Mouse (Mus musculus): ENCODE measurements around the gene Anapc5. TPM values are rescaled to one million over a fixed set of nuclear protein-coding genes. Genes with fewer than 3 reads are reported as not detected.
A peak's percentile ranks its signal among the peaks of the same experiment; 100 is the strongest.

Gene Anapc5
- polyA plus RNA-seq, 1 experiment from 2014 or later, result 508 TPM

GRCm38 (mm10) chr5:122774743-122775611 lies 46.2 kb downstream of the Anapc5 start:
- H3K27me3 ChIP-seq, result no peaks in the 10 kb centered on the region
- H3K4me3 ChIP-seq, result no peak overlapping the region
- H3K36me3 ChIP-seq, result no peaks in the 10 kb centered on the region
- no peak for ATAC-seq (ENCODE audit: low FRiP score, low read depth)
- H3K9ac ChIP-seq, result no peak overlapping the region
- no peak overlapping the region for H3K4me2 ChIP-seq
- peaks cover 31% of the 10 kb centered on the region for H3K4me1 ChIP-seq (replicated peaks)
- no peaks in the 10 kb centered on the region for H3K9me3 ChIP-seq
- H3K27ac ChIP-seq (replicated peaks), result no peak overlapping the region
- WGBS, result 81% methylated on average over 28 of the region's 28 CpGs

GRCm38 (mm10) chr5:122773756-122774155 lies 47.4 kb downstream of the Anapc5 start:
- H3K4me1 ChIP-seq (replicated peaks), result peaks cover 28% of the 10 kb centered on the region
- no peak overlapping the region for H3K4me2 ChIP-seq
- H3K27me3 ChIP-seq, result no peaks in the 10 kb centered on the region
- H3K4me3 ChIP-seq, result no peak overlapping the region
- WGBS, result 84% methylated on average over 11 of the region's 11 CpGs
- H3K9ac ChIP-seq, result no peak overlapping the region
- H3K9me3 ChIP-seq, result no peaks in the 10 kb centered on the region
- H3K27ac ChIP-seq (replicated peaks), result no peak overlapping the region
- no peak for ATAC-seq (ENCODE audit: low FRiP score, low read depth)
- no peaks in the 10 kb centered on the region for H3K36me3 ChIP-seq

- Histone ChIP-seq H3K27ac (replicated peaks) (no peak overlapping the region), H3K4me2 (no peak overlapping the region), H3K4me3 (no peak overlapping the region), H3K9ac (no peak overlapping the region), H3K9me3 (no peaks in the 10 kb centered on the region), H3K36me3 (peaks cover 2% of the 10 kb centered on the region; the same call in 1 of the 2 replicates), H3K27me3 (no peaks in the 10 kb centered on the region), H3K4me1 (replicated peaks) (peaks cover 12% of the 10 kb centered on the region)
- no peak for ATAC-seq (ENCODE audit: low FRiP score, low read depth)
- WGBS, result 86% methylated on average over 9 of the region's 9 CpGs
These were observed 49.7 kb downstream of the Anapc5 start for GRCm38 (mm10) chr5:122771428-122771827.

- Histone ChIP-seq H3K9ac (no peak overlapping the region), H3K27ac (replicated peaks) (peak overlapping the region; percentile 70)
These were observed 50.3 kb downstream of the Anapc5 start for GRCm38 (mm10) chr5:122770806-122771261.

GRCm38 (mm10) chr5:122770304-122770703 lies 50.8 kb downstream of the Anapc5 start:
- no peak overlapping the region; the same call in 1 of the 2 replicates for H3K9ac ChIP-seq
- no peaks in the 10 kb centered on the region for H3K9me3 ChIP-seq
- WGBS, result 57% methylated on average over 7 of the region's 7 CpGs
- no peak for ATAC-seq (ENCODE audit: low FRiP score, low read depth)
- H3K36me3 ChIP-seq, result peaks cover 2% of the 10 kb centered on the region; the same call in 1 of the 2 replicates
- no peak overlapping the region for H3K4me3 ChIP-seq
- H3K4me1 ChIP-seq (replicated peaks), result peaks cover 12% of the 10 kb centered on the region
- no peak overlapping the region for H3K4me2 ChIP-seq
- no peaks in the 10 kb centered on the region for H3K27me3 ChIP-seq
- peak overlapping the region; percentile 70 for H3K27ac ChIP-seq (replicated peaks)

More at GRCm38 (mm10) chr5:122770806-122771261, 50.3 kb downstream of the Anapc5 start:
- H3K4me1 ChIP-seq (replicated peaks), result peaks cover 12% of the 10 kb centered on the region
- peaks cover 2% of the 10 kb centered on the region; the same call in 1 of the 2 replicates for H3K36me3 ChIP-seq
- WGBS, result 51% methylated on average over 10 of the region's 10 CpGs
- H3K4me3 ChIP-seq, result no peak overlapping the region
- no peaks in the 10 kb centered on the region for H3K27me3 ChIP-seq
- no peaks in the 10 kb centered on the region for H3K9me3 ChIP-seq
- 0 out of 2 replicates have a peak overlapping the region, but pooled peaks have one; percentile 5 for H3K4me2 ChIP-seq
- ATAC-seq (ENCODE audit: low FRiP score, low read depth), result peak; percentile 40; the same call in 1 of the 2 replicates

GRCm38 (mm10) chr5:122769101-122769568 lies 52.0 kb downstream of the Anapc5 start:
- Histone ChIP-seq H3K36me3 (peaks cover 2% of the 10 kb centered on the region; the same call in 1 of the 2 replicates), H3K4me1 (replicated peaks) (peaks cover 12% of the 10 kb centered on the region), H3K4me2 (no peak overlapping the region), H3K9me3 (no peaks in the 10 kb centered on the region), H3K9ac (no peak overlapping the region), H3K27ac (replicated peaks) (no peak overlapping the region), H3K27me3 (no peaks in the 10 kb centered on the region), H3K4me3 (no peak overlapping the region)
- ATAC-seq (ENCODE audit: low FRiP score, low read depth), result peak; percentile 42; the same call in 1 of the 2 replicates
- WGBS, result 83% methylated on average over 15 of the region's 15 CpGs

- H3K4me1 ChIP-seq (replicated peaks), result peaks cover 12% of the 10 kb centered on the region
- H3K27ac ChIP-seq (replicated peaks), result no peak overlapping the region
These were observed 53.9 kb downstream of the Anapc5 start for GRCm38 (mm10) chr5:122767283-122767682.

GRCm38 (mm10) chr5:122764032-122764464 lies 57.1 kb downstream of the Anapc5 start:
- no peak overlapping the region for H3K9ac ChIP-seq
- no peaks in the 10 kb centered on the region for H3K9me3 ChIP-seq
- no peak overlapping the region for H3K4me3 ChIP-seq
- no peaks in the 10 kb centered on the region for H3K4me1 ChIP-seq (replicated peaks)
- ATAC-seq (ENCODE audit: low FRiP score, low read depth), result no peak
- peaks cover 19% of the 10 kb centered on the region for H3K36me3 ChIP-seq
- H3K27me3 ChIP-seq, result no peaks in the 10 kb centered on the region
- no peak overlapping the region for H3K27ac ChIP-seq (replicated peaks)
- WGBS, result 64% methylated on average over 10 of the region's 10 CpGs
- H3K4me2 ChIP-seq, result no peak overlapping the region

More at GRCm38 (mm10) chr5:122767283-122767682, 53.9 kb downstream of the Anapc5 start:
- Histone ChIP-seq H3K4me2 (no peak overlapping the region), H3K4me3 (no peak overlapping the region), H3K9me3 (no peaks in the 10 kb centered on the region), H3K9ac (no peak overlapping the region), H3K27me3 (no peaks in the 10 kb centered on the region), H3K36me3 (peaks cover 12% of the 10 kb centered on the region)
- no peak for ATAC-seq (ENCODE audit: low FRiP score, low read depth)
- WGBS, result 89% methylated on average over 11 of the region's 11 CpGs

- H3K4me3 ChIP-seq, result no peak overlapping the region
- peaks cover 25% of the 10 kb centered on the region for H3K36me3 ChIP-seq
- H3K4me1 ChIP-seq (replicated peaks), result no peaks in the 10 kb centered on the region
- H3K4me2 ChIP-seq, result no peak overlapping the region
- H3K9ac ChIP-seq, result no peak overlapping the region
- no peaks in the 10 kb centered on the region for H3K27me3 ChIP-seq
- H3K27ac ChIP-seq (replicated peaks), result no peak overlapping the region
- 79% methylated on average over 29 of the region's 29 CpGs for WGBS
- no peaks in the 10 kb centered on the region for H3K9me3 ChIP-seq
- ATAC-seq (ENCODE audit: low FRiP score, low read depth), result no peak
These were observed 57.7 kb downstream of the Anapc5 start for GRCm38 (mm10) chr5:122763271-122764031.

GRCm38 (mm10) chr5:122756680-122757079 lies 64.5 kb downstream of the Anapc5 start:
- Histone ChIP-seq H3K9ac (no peak overlapping the region), H3K4me3 (no peak overlapping the region), H3K36me3 (peaks cover 54% of the 10 kb centered on the region), H3K27me3 (no peaks in the 10 kb centered on the region), H3K4me2 (no peak overlapping the region), H3K27ac (replicated peaks) (no peak overlapping the region), H3K4me1 (replicated peaks) (no peaks in the 10 kb centered on the region), H3K9me3 (no peaks in the 10 kb centered on the region)
- WGBS, result 71% methylated on average over 7 of the region's 7 CpGs
- no peak for ATAC-seq (ENCODE audit: low FRiP score, low read depth)

GRCm38 (mm10) chr5:122756144-122756543 lies 65.0 kb downstream of the Anapc5 start:
- Histone ChIP-seq H3K27ac (replicated peaks) (no peak overlapping the region), H3K4me1 (replicated peaks) (no peaks in the 10 kb centered on the region), H3K4me3 (no peak overlapping the region), H3K9ac (no peak overlapping the region), H3K9me3 (no peaks in the 10 kb centered on the region), H3K27me3 (no peaks in the 10 kb centered on the region), H3K36me3 (peaks cover 54% of the 10 kb centered on the region), H3K4me2 (no peak overlapping the region)
- ATAC-seq (ENCODE audit: low FRiP score, low read depth), result no peak
- WGBS, result 37% methylated on average over 6 of the region's 6 CpGs

All from hindbrain, embryonic 15.5 days (tissue).